Mouse (Mus musculus) lung, adult 2 months (tissue): ENCODE data around the gene Plekhg1.
A peak's percentile ranks its signal among the peaks of the same experiment; 100 is the strongest.

Source experiments
- CTCF ChIP-seq: fragments of 200-500 bp; IDR thresholded peaks from 2 replicates; pipeline ENCODE4 v1.5.1; 2011; ENCODE audit warnings: mild to moderate bottlenecking, low read length, control low read depth; ENCODE audit not compliant: insufficient read depth
- POLR2A ChIP-seq: fragments of 200-500 bp; IDR thresholded peaks from 2 replicates; pipeline ENCODE4 v1.6.1; 2011; ENCODE audit warnings: low read depth, mild to moderate bottlenecking, control low read depth, low read length, borderline replicate concordance; ENCODE audit errors: extremely low read depth

DNA sequence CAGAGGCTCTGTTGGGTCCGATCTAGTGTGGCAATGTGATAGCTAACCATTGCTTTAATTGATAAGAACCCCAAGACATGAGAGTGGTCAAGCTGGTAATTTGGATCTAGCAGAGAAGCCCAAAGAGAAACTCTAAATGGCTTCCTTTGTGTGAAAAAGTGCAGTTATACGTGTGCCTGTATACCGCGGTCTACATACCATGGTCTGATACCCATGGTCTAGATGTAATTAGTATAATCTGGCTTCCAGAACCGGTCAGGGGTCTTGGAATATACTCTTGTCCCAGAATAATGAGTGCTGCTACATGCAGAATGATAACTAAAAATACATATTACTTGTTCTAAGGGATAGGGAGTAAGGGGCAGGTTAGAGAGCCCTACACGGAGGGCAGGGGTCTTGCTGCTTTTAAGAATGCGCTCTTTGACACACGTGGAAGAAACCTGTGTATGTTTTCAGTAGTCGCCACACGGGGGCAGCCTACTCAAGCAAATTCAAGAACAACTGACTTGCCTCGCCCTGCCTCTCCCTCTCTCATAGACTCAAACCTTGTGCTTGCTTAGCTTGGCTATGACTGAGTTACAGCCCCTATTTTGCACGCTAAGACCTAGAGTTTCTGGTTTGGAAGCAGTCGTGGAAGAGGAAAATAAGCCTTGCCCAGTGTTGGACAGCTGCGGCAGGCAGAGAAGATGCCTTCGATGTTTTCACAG is 256.2 kb downstream of the Plekhg1 start:
- TF ChIP-seq CTCF (peak; percentile 76), POLR2A (no peak)
